Comparison of ENCODE assay signal across 20 mouse cellular contexts in genomic region chr9:73079801-73080325, GRCm38 (mm10). TPM values are rescaled to one million over a fixed set of nuclear protein-coding genes. Genes with fewer than 3 reads are reported as not detected.
"Had no signal": no experiment of that assay in that cellular context is flagged by ENCODE, and none has a peak within 500 bp of the region (broad histone marks: within the 10 kb centered on the region; RNA-seq: fewer than 3 reads in every experiment).

No protein-coding gene starts in this region.

- DNase-seq: kidney, adult 18-20 months; kidney, postnatal 10 days; lung, adult 2 months; lung, postnatal 4 days; retina, postnatal 1 day had no signal

- H3K4me3 ChIP-seq: left cerebral cortex, adult 2 months; limb, embryonic 10.5 days; liver, embryonic 15.5 days; midbrain, embryonic 10.5 days; midbrain, embryonic 15.5 days; neural tube, embryonic 13.5 days; stomach, embryonic 15.5 days had no signal

- H3K36me3 ChIP-seq: limb, embryonic 10.5 days; liver, embryonic 15.5 days; midbrain, embryonic 10.5 days; midbrain, embryonic 15.5 days; neural tube, embryonic 13.5 days; stomach, embryonic 15.5 days had no signal

- ATAC-seq: lung, postnatal 0 days; midbrain, embryonic 15.5 days had no signal

- H3K9ac ChIP-seq: liver, embryonic 15.5 days; midbrain, embryonic 15.5 days; neural tube, embryonic 13.5 days; stomach, embryonic 15.5 days had no signal

- H3K9me3 ChIP-seq: limb, embryonic 10.5 days; liver, embryonic 15.5 days; midbrain, embryonic 10.5 days; midbrain, embryonic 15.5 days; neural tube, embryonic 13.5 days; stomach, embryonic 15.5 days had no signal

- H3K27ac ChIP-seq: left cerebral cortex, adult 2 months; limb, embryonic 10.5 days; liver, embryonic 15.5 days; midbrain, embryonic 10.5 days; midbrain, embryonic 15.5 days; neural tube, embryonic 13.5 days; stomach, embryonic 15.5 days had no signal

- H3K4me1 ChIP-seq: limb, embryonic 10.5 days; liver, embryonic 15.5 days; midbrain, embryonic 10.5 days; midbrain, embryonic 15.5 days; neural tube, embryonic 13.5 days; stomach, embryonic 15.5 days had no signal

- H3K27me3 ChIP-seq: liver, embryonic 15.5 days; midbrain, embryonic 15.5 days; neural tube, embryonic 13.5 days; stomach, embryonic 15.5 days had no signal

- H3K4me2 ChIP-seq: liver, embryonic 11.5 days; liver, embryonic 15.5 days; midbrain, embryonic 15.5 days; neural tube, embryonic 13.5 days; stomach, embryonic 15.5 days had no signal

RNA-seq across cellular contexts. Expression of gene Khdc3, which starts 21.8 kb away (rescaled TPM):
- polyA plus RNA-seq: kidney, embryonic 14.5 days; limb, embryonic 10.5 days; liver, embryonic 11.5 days; midbrain, embryonic 10.5 days; neural tube, embryonic 13.5 days had no signal

RNA-seq across cellular contexts. Expression of gene Gm20509, which starts 22.4 kb away (rescaled TPM):
- total RNA-seq: left cerebral cortex, adult 2 months; left cerebral cortex, postnatal 14 days; megakaryocyte, adult 5-6 weeks had no signal
- polyA plus RNA-seq: kidney, embryonic 14.5 days; large intestine, adult 2 months; limb, embryonic 10.5 days; limb, embryonic 14.5 days; liver, embryonic 11.5 days; liver, embryonic 15.5 days; lung, adult 2 months; lung, postnatal 0 days; midbrain, embryonic 10.5 days; midbrain, embryonic 15.5 days; neural tube, embryonic 13.5 days; spleen, adult 2 months; stomach, embryonic 15.5 days had no signal
